Mouse (Mus musculus): Measurements from ENCODE around the gene Vmn1r36. TPM values are rescaled to one million over a fixed set of nuclear protein-coding genes. Genes with fewer than 3 reads are reported as not detected.

Gene Vmn1r36
- not detected in 2 replicates for total RNA-seq (2023)

DNA sequence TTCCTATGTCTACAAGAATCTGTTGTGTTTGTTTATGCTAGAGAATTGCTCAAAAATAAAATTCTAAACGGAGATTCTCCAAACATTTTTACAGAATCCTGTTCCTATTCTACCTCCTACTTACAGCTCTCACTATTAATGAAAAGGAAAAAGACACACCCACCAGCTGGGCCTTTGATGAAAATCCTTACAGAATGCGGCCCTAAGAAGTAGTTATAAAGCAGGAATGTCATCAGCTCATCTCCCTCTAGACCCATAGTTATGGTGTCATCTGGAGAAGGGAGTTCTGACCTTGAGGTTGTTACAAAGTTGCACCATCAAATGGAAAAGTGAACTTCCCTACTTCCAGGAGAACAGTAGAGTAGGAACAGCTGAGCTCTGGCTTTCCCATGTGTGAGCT lies at the start of gene Vmn1r36:
Vmn1r36 (minus strand) TSS at position 101 of the 400 bp plus-strand sequence.

DNA sequence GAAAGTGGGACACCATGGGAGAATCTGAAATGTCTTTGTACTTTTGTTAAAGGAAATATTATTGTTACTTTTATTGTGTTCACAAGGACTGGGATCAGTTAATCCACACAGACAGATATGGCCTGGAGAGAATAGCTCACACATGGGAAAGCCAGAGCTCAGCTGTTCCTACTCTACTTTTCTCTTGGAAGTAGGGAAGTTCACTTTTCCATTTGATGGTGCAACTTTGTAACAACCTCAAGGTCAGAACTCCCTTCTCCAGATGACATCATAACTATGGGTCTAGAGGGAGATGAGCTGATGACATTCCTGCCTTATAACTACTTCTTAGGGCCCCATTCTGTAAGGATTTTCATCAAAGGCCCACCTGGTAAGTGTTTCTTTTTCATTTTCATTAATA lies 10.1 kb upstream of the Vmn1r36 start, which contains the start of gene Vmn1r37:
Vmn1r37 (plus strand) TSS at position 301 of the 400 bp plus-strand sequence.

DNA sequence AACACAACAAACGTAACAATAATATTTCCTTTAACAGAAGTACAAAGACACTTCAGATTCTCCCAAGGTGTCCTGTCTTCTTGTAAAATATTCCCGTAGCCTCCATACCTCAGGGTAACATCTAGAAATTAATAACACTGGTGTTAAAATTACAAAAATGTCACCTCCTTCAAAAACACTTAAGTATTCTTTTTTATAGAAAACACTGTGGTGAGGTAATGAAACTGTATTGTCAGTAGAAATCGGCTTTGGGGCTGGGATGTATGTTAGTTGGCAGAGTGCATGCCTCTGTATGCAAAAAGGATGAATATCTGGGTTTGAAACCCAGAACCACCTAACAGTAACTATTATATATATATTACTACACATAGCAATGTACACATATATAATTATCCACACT lies 33.2 kb downstream of the Vmn1r36 start, which contains the start of gene Vmn1r35:
Vmn1r35 (minus strand) TSS at position 101 of the 400 bp plus-strand sequence.

Other genes with a start within 250 kb of the Vmn1r36 start
- 27.4 and 32.4 TPM in 2 replicates for gene Mad2l1, start 183.8 kb downstream of the Vmn1r36 start, total RNA-seq (2023)
- not detected in 2 replicates for gene Vmn1r32, start 159.1 kb downstream of the Vmn1r36 start, total RNA-seq (2023)
- gene Vmn1r33, start 100.9 kb downstream of the Vmn1r36 start, total RNA-seq (2023): not detected in 2 replicates
- gene Vmn1r34, start 75.3 kb downstream of the Vmn1r36 start, total RNA-seq (2023): not detected in 2 replicates
- gene Vmn1r35, start 33.3 kb downstream of the Vmn1r36 start, total RNA-seq (2023): not detected in 2 replicates
- not detected in 2 replicates for gene Vmn1r37, start 10.2 kb upstream of the Vmn1r36 start, total RNA-seq (2023)
- not detected in 2 replicates for gene Vmn1r38, start 63.5 kb upstream of the Vmn1r36 start, total RNA-seq (2023)
- gene Vmn1r39, start 91.4 kb upstream of the Vmn1r36 start, total RNA-seq (2023): not detected in 2 replicates
- 57.1 and 67.3 TPM in 2 replicates for gene Gng12, start 177.2 kb upstream of the Vmn1r36 start, total RNA-seq (2023)

Data from neutrophil, adult 65 days (primary cell).